20 mouse cellular contexts compared by ENCODE assay signal in the genomic region with DNA sequence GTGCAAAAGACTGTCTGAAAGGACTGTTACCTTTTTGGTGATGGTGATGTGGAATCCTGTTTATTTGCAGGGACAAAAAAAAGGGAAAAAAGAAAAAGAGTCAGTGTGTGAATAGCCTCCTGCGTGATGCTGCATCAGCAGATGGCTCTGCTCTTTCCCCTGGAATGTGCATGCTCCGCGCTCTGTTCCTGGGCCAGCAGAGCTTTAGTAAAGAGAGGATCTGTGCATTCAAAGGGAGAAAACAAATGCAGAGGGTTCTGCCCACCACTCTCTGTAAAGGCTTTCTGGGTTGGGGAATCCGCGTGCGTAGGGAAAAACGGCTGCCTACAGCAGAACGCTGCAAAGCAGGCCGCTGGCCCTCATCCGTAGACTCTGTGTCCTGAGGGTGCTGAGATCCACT.
DNase-seq lines count a peak whose midpoint lies in the region; ATAC-seq and TF ChIP-seq lines count a peak whose summit lies in the region.
"Had no signal": no experiment of that assay in that cellular context is flagged by ENCODE, and none has a peak within 500 bp of the region (broad histone marks: within the 10 kb centered on the region; RNA-seq: fewer than 3 reads in every experiment).

No protein-coding gene starts in this region.

- H3K27ac ChIP-seq in hindbrain, embryonic 10.5 days: peak overlapping the region; percentile 36
- H3K27ac ChIP-seq in hindbrain, embryonic 11.5 days (ENCODE audit: low read depth, low read length): no peak overlapping the region
- no peak overlapping the region for H3K27ac ChIP-seq in neural tube, embryonic 12.5 days
- H3K27ac ChIP-seq in forebrain, postnatal 0 days (ENCODE audit: low read depth, low read length): no peak overlapping the region
- peak overlapping the region; percentile 17; the same call in 1 of the 2 replicates for H3K27ac ChIP-seq in midbrain, embryonic 16.5 days (ENCODE audit: low read length)
- no peak overlapping the region for H3K27ac ChIP-seq in heart, embryonic 10.5 days
- H3K27ac ChIP-seq in intestine, embryonic 16.5 days (ENCODE audit: low read length): no peak overlapping the region
- H3K27ac ChIP-seq: heart, embryonic 13.5 days had no signal

- no peaks in the 10 kb centered on the region for H3K36me3 ChIP-seq in hindbrain, embryonic 10.5 days
- H3K36me3 ChIP-seq in hindbrain, embryonic 11.5 days (ENCODE audit: control insufficient read depth, insufficient read depth, low read length): no peaks in the 10 kb centered on the region
- no peaks in the 10 kb centered on the region for H3K36me3 ChIP-seq in neural tube, embryonic 12.5 days
- no peaks in the 10 kb centered on the region for H3K36me3 ChIP-seq in forebrain, postnatal 0 days (ENCODE audit: insufficient read depth)
- no peaks in the 10 kb centered on the region for H3K36me3 ChIP-seq in midbrain, embryonic 16.5 days (ENCODE audit: control insufficient read depth, insufficient read depth, low read length)
- no peaks in the 10 kb centered on the region for H3K36me3 ChIP-seq in heart, embryonic 10.5 days
- H3K36me3 ChIP-seq in intestine, embryonic 16.5 days (ENCODE audit: control insufficient read depth, insufficient read depth, low read length): no peaks in the 10 kb centered on the region
- H3K36me3 ChIP-seq: heart, embryonic 13.5 days had no signal

- WGBS in hindbrain, embryonic 10.5 days: 66% methylated on average over 10 of the region's 10 CpGs
- WGBS in hindbrain, embryonic 11.5 days: 65% methylated on average over 10 of the region's 10 CpGs
- WGBS in neural tube, embryonic 12.5 days: 71% methylated on average over 10 of the region's 10 CpGs
- 39% methylated on average over 10 of the region's 10 CpGs for WGBS in forebrain, postnatal 0 days
- 52% methylated on average over 10 of the region's 10 CpGs for WGBS in midbrain, embryonic 16.5 days
- WGBS in heart, embryonic 10.5 days: 83% methylated on average over 10 of the region's 10 CpGs
- 64% methylated on average over 10 of the region's 10 CpGs for WGBS in intestine, embryonic 16.5 days

- no peak overlapping the region for H3K9ac ChIP-seq in hindbrain, embryonic 11.5 days (ENCODE audit: low read depth, low read length)
- no peak overlapping the region for H3K9ac ChIP-seq in neural tube, embryonic 12.5 days
- H3K9ac ChIP-seq in forebrain, postnatal 0 days: no peak overlapping the region; the same call in 1 of the 2 replicates
- 0 out of 2 replicates have a peak overlapping the region, but pooled peaks have one; percentile 25 for H3K9ac ChIP-seq in midbrain, embryonic 16.5 days (ENCODE audit: low read depth, low read length)
- H3K9ac ChIP-seq in intestine, embryonic 16.5 days (ENCODE audit: low read depth, low read length): no peak overlapping the region
- H3K9ac ChIP-seq: heart, embryonic 13.5 days had no signal

- H3K4me2 ChIP-seq in hindbrain, embryonic 11.5 days (replicated peaks; ENCODE audit: low read depth, low read length): no peak overlapping the region
- H3K4me2 ChIP-seq in neural tube, embryonic 12.5 days (replicated peaks): no peak overlapping the region
- no peak overlapping the region for H3K4me2 ChIP-seq in forebrain, postnatal 0 days (ENCODE audit: low read depth)
- H3K4me2 ChIP-seq in midbrain, embryonic 16.5 days (ENCODE audit: low read length): no peak overlapping the region
- H3K4me2 ChIP-seq in intestine, embryonic 16.5 days (ENCODE audit: low read depth, low read length): no peak overlapping the region
- H3K4me2 ChIP-seq: heart, embryonic 13.5 days had no signal

- no peak for DNase-seq in hindbrain, embryonic 10.5 days (ENCODE audit: low spot score)
- DNase-seq in hindbrain, embryonic 11.5 days (ENCODE audit: low spot score): no peak
- no peak for DNase-seq in neural tube, embryonic 10.5 days (ENCODE audit: extremely low spot score, low spot score)
- DNase-seq in forebrain, postnatal 0 days: peak; percentile 55
- DNase-seq in heart, embryonic 10.5 days (ENCODE audit: low spot score): no peak
- DNase-seq: B cell, adult 2 months; cerebellum, adult 11-12 months; heart, postnatal 4 days; kidney, adult 11 months; kidney, postnatal 36 days; liver; lung, adult 18-20 months; lung, postnatal 4 days; right cerebral cortex, adult 18-20 months; thymus, adult 18-20 months had no signal

- ATAC-seq in hindbrain, embryonic 11.5 days (ENCODE audit: low FRiP score): no peak
- ATAC-seq in neural tube, embryonic 12.5 days (ENCODE audit: low FRiP score, low read depth): 0 out of 2 replicates have a peak, but pooled peaks have one; percentile 21
- ATAC-seq in forebrain, postnatal 0 days: peak; percentile 27; the same call in 1 of the 2 replicates
- ATAC-seq in midbrain, embryonic 16.5 days: no peak
- no peak for ATAC-seq in intestine, embryonic 16.5 days
- ATAC-seq: Patski had no signal

- peaks cover 34% of the 10 kb centered on the region for H3K4me1 ChIP-seq in hindbrain, embryonic 10.5 days (replicated peaks)
- no peaks in the 10 kb centered on the region for H3K4me1 ChIP-seq in hindbrain, embryonic 11.5 days (replicated peaks; ENCODE audit: control insufficient read depth, insufficient read depth, low read length)
- H3K4me1 ChIP-seq in neural tube, embryonic 12.5 days: no peaks in the 10 kb centered on the region
- no peaks in the 10 kb centered on the region; the same call in 1 of the 2 replicates for H3K4me1 ChIP-seq in forebrain, postnatal 0 days (ENCODE audit: insufficient read depth)
- H3K4me1 ChIP-seq in midbrain, embryonic 16.5 days (ENCODE audit: control insufficient read depth, insufficient read depth, low read length): peaks cover 21% of the 10 kb centered on the region
- peaks cover 17% of the 10 kb centered on the region for H3K4me1 ChIP-seq in heart, embryonic 10.5 days
- H3K4me1 ChIP-seq in intestine, embryonic 16.5 days (ENCODE audit: control insufficient read depth, insufficient read depth, low read length): no peaks in the 10 kb centered on the region

- no peak for TF ChIP-seq CTCF in forebrain, postnatal 0 days (IDR thresholded peaks at IDR 0.05; ENCODE audit: low read depth)

- no peaks in the 10 kb centered on the region for H3K9me3 ChIP-seq in hindbrain, embryonic 10.5 days
- no peaks in the 10 kb centered on the region for H3K9me3 ChIP-seq in hindbrain, embryonic 11.5 days (ENCODE audit: control insufficient read depth, low read length)
- no peaks in the 10 kb centered on the region for H3K9me3 ChIP-seq in neural tube, embryonic 12.5 days
- H3K9me3 ChIP-seq in forebrain, postnatal 0 days (ENCODE audit: low read length): no peaks in the 10 kb centered on the region
- H3K9me3 ChIP-seq in midbrain, embryonic 16.5 days (replicated peaks; ENCODE audit: control insufficient read depth, low read length, poor library complexity, severe bottlenecking): no peaks in the 10 kb centered on the region
- H3K9me3 ChIP-seq in heart, embryonic 10.5 days: no peaks in the 10 kb centered on the region
- no peaks in the 10 kb centered on the region for H3K9me3 ChIP-seq in intestine, embryonic 16.5 days (ENCODE audit: control insufficient read depth, low read length)
- H3K9me3 ChIP-seq: heart, embryonic 13.5 days had no signal

- H3K27me3 ChIP-seq in hindbrain, embryonic 10.5 days (ENCODE audit: insufficient read depth, poor library complexity, severe bottlenecking): no peaks in the 10 kb centered on the region
- no peaks in the 10 kb centered on the region for H3K27me3 ChIP-seq in hindbrain, embryonic 11.5 days (ENCODE audit: control insufficient read depth, insufficient read depth, low read length)
- 0 out of 2 replicates have a peak, but pooled peaks cover 3% of the 10 kb centered on the region for H3K27me3 ChIP-seq in neural tube, embryonic 12.5 days (replicated peaks)
- H3K27me3 ChIP-seq in forebrain, postnatal 0 days (ENCODE audit: insufficient read depth, low read length): no peaks in the 10 kb centered on the region
- no peaks in the 10 kb centered on the region; the same call in 1 of the 2 replicates for H3K27me3 ChIP-seq in midbrain, embryonic 16.5 days (ENCODE audit: control insufficient read depth, insufficient read depth, low read depth, low read length)
- no peaks in the 10 kb centered on the region for H3K27me3 ChIP-seq in heart, embryonic 10.5 days (ENCODE audit: insufficient read depth, poor library complexity, severe bottlenecking)
- no peaks in the 10 kb centered on the region for H3K27me3 ChIP-seq in intestine, embryonic 16.5 days (replicated peaks; ENCODE audit: control insufficient read depth, insufficient read depth, low read length)
- H3K27me3 ChIP-seq: heart, embryonic 13.5 days; Patski had no signal

- H3K4me3 ChIP-seq in hindbrain, embryonic 10.5 days: no peak overlapping the region
- no peak overlapping the region for H3K4me3 ChIP-seq in hindbrain, embryonic 11.5 days (ENCODE audit: low read depth, low read length)
- no peak overlapping the region for H3K4me3 ChIP-seq in neural tube, embryonic 12.5 days
- no peak overlapping the region for H3K4me3 ChIP-seq in forebrain, postnatal 0 days (ENCODE audit: low read depth, low read length)
- H3K4me3 ChIP-seq in midbrain, embryonic 16.5 days (ENCODE audit: low read depth, low read length): no peak overlapping the region
- H3K4me3 ChIP-seq in heart, embryonic 10.5 days: no peak overlapping the region
- no peak overlapping the region for H3K4me3 ChIP-seq in intestine, embryonic 16.5 days (ENCODE audit: low read length)
- H3K4me3 ChIP-seq: heart, embryonic 13.5 days had no signal

Comparison
In these comparisons a context has a peak if more than half of its experiments do, and no peak if none do; other contexts are left out.
1. H3K27ac ChIP-seq: peak in hindbrain, embryonic 10.5 days (single experiment) and midbrain, embryonic 16.5 days (single experiment); none in hindbrain, embryonic 11.5 days (single experiment), neural tube, embryonic 12.5 days (single experiment), forebrain, postnatal 0 days (single experiment), heart, embryonic 10.5 days (single experiment) and intestine, embryonic 16.5 days (single experiment).
2. ATAC-seq: peak in neural tube, embryonic 12.5 days (single experiment) and forebrain, postnatal 0 days (single experiment); none in hindbrain, embryonic 11.5 days (single experiment), midbrain, embryonic 16.5 days (single experiment) and intestine, embryonic 16.5 days (single experiment).